Mouse (Mus musculus): ENCODE measurements around the gene S100z.

Gene S100z

DNA sequence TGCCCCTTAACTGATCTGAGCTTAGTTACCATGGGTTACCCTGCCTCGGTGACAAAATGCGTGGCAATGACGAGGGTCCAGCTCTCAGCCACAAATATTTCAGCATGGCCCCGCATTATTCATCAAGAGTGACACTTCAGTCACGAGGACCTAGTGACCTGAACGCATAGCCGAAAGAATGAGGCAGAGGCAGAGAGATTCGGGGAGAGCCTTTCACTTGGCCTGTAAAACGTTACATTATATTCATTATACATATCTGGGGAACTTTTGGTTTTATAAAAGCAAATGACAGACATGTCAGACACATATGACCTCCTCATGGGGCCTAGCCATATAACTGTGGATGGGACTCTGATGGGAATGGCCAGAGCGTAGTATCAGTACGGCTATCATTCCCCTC is 33.7 kb downstream of the S100z start, which contains the start of gene Crhbp:
Crhbp (minus strand) TSS at position 101 of the 400 bp plus-strand sequence.
- no peak for DNase-seq (ENCODE audit: low spot score in 2 of 2)

DNA sequence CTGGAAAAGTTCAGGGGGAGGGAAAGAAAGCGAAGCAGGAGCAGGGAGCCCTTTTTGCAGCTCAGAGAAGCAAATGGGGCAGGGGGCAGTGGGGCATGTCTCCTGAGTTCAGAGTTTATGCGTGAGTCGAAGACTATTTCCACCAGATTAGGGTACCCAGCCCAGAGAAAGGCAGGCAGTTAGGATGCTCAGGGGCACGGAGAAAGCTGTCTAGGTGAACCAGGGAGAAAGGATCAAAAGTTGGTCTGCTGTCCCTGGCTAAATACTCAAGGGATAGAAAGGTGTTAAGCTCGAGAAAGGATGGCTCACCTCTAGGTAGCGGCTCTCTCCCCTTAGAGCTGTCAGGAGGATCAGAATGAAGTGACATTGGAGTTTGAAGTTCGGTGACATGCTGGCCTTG is 34.2 kb downstream of the S100z start:
- DNase-seq (ENCODE audit: low spot score in 2 of 2): no peak

DNA sequence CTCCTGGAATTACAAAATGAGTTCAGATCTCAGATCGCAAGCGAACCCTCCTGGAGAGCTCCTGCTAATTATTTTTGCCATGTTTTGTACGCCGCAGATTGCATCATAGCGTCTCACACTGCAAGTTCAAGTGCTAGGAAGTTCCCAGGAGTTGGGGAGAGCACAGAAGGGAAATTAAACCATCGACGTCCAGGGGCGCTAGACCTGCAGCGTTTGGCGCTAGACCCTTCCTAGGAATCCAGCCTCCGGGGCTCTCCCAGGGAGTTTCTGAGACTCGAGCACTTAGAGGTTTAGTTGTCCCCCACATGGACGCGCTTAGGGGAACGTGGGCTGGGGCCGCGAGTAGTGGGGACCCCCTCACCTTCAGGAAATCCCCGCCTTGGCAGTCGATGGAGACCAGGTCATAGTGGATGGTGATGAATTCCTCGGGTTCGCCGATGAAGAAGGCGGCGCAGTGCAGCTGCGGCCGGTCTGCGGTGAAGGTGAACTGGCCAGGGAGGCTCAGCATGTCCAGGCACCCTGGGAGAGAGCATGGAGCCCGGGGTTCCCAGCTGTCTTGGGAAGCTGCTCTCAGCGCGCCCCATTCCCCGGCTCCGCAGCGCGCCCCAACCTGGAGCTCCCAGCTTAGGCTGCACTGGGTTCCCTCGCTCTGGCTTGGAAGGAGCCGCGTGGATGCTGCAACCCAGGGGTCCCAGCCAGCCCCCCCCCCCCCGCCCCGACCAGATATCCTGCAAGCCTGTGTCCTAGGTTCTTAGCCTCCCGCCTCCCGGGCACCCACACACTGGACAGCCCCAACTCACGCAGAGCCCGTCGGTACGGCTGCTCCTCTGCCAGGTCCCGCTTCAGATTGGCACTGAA is 34.9 kb downstream of the S100z start:
- DNase-seq (ENCODE audit: low spot score in 2 of 2): no peak

DNA sequence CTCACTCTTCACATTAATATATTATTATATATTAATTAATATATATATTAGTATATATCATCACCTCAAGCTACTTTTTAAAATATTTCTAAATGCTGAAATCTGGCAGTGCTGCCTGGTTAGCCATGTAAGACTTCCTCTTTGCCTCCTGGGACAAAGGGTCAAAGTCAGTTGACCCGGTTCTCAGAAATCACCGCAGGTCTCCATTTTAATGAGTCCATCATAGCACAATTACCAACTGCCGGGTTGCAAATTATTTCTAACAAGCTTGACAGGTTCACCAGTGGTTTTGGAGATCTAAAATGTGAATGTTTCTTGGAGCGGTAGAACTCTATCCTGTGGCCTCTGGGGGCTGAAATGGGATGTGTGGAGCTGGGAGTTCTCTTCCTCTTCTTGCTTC is 35.6 kb downstream of the S100z start:
- DNase-seq (ENCODE audit: low spot score in 2 of 2): no peak

DNA sequence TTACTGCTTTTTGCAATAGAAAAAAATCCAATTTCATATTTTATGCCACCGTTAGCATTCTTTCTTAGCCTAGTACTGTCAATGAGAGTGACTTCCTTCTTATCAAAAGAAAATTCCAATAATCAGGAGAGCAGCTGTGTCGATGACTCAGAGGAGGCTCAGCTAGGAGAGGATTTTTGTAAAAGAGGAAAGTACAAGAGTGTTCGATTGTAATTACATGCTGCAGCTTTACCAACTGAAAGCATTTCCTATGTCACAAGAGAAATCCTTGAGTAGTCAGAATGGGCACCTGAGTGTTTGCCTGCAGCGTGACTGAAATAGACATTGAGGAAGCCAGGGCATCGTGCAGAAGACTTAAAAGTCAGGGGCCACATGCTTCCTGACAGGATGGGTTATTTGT is 39.0 kb downstream of the S100z start:
- DNase-seq (ENCODE audit: low spot score in 2 of 2): no peak

DNA sequence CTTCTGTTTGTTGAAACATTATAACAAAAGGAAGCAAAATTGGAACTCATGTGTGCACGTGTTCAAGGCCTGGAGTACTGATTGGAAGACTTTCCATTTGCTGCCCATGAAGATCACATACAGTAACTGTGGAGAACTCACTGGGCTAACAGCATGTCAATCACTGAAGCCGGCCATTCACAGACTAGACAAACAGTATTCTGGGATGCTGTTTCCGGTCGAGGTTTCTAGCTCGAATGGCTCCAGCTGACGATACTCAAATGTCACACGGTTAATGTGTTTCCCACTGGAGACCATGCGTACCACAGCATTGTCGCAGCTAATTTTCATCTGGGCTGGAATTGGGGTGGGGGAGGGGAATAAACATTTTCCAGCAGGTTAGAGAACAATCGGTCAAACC is 46.8 kb downstream of the S100z start:
- no peak for DNase-seq (ENCODE audit: low spot score in 2 of 2)

DNA sequence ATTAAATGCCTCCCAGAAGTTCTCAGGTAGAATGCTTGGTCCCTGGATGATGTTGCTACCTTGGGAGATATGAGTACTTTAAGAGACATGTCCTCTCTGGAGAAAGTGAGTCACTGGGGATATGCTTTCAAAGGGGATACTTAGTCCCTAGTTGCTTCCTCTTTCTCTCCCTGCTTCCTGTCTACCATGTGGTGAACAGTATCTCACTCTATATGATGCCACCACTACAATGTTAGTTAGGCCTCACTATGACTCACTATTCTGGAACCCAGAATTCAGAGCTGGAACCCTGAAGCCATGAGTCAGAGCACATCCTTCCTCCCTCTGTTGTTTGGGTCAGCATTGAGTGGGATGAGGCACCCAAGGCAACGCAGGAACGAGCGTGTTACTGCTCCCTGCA is 51.0 kb downstream of the S100z start:
- no peak for DNase-seq (ENCODE audit: low spot score in 2 of 2)
